In genomic region chr10:123147180-123147579, GRCm38 (mm10) we compare ENCODE assay signal across 8 mouse cellular contexts. TPM values are rescaled to one million over a fixed set of nuclear protein-coding genes. Genes with fewer than 3 reads are reported as not detected.
A peak's percentile ranks its signal among the peaks of the same experiment; 100 is the strongest.
DNase-seq lines count a peak whose midpoint lies in the region; ATAC-seq lines count a peak whose summit lies in the region.

No protein-coding gene starts in this region.

- no peak overlapping the region for H3K27ac ChIP-seq in stomach, embryonic 15.5 days
- no peak overlapping the region for H3K27ac ChIP-seq in forebrain, embryonic 13.5 days

- H3K4me1 ChIP-seq in stomach, embryonic 15.5 days: peaks cover 3% of the 10 kb centered on the region; the same call in 1 of the 2 replicates
- H3K4me1 ChIP-seq in forebrain, embryonic 13.5 days: no peaks in the 10 kb centered on the region

- ATAC-seq in stomach, embryonic 15.5 days (ENCODE audit: insufficient read depth, low FRiP score, low read depth): peak; percentile 22; the same call in 1 of the 2 replicates
- no peak for ATAC-seq in forebrain, embryonic 13.5 days

- H3K4me3 ChIP-seq in stomach, embryonic 15.5 days (replicated peaks): no peak overlapping the region
- no peak overlapping the region for H3K4me3 ChIP-seq in forebrain, embryonic 13.5 days

- WGBS in stomach, embryonic 15.5 days: 37% methylated on average over 6 of the region's 6 CpGs
- 78% methylated on average over 6 of the region's 6 CpGs for WGBS in forebrain, embryonic 13.5 days

- H3K9ac ChIP-seq in stomach, embryonic 15.5 days: no peak overlapping the region
- H3K9ac ChIP-seq in forebrain, embryonic 13.5 days: no peak overlapping the region

- H3K36me3 ChIP-seq in stomach, embryonic 15.5 days: 0 out of 2 replicates have a peak, but pooled peaks cover 4% of the 10 kb centered on the region
- peaks cover 7% of the 10 kb centered on the region for H3K36me3 ChIP-seq in forebrain, embryonic 13.5 days (ENCODE audit: poor library complexity, severe bottlenecking)

- H3K4me2 ChIP-seq in stomach, embryonic 15.5 days: no peak overlapping the region
- no peak overlapping the region for H3K4me2 ChIP-seq in forebrain, embryonic 13.5 days

- peak; percentile 81 to 90 for DNase-seq in adrenal gland, adult (ENCODE audit: inconsistent age in 2 of 2, low spot score in 1 of 2)
- no peak for DNase-seq in adrenal gland, postnatal 4 days (ENCODE audit: low spot score in 2 of 2)
- DNase-seq in right cerebral cortex, adult 18-20 months: peak; percentile 41
- no peak for DNase-seq in right cerebral cortex, postnatal 25 days
- peak; percentile 28 to 53 for DNase-seq in heart, postnatal 14 days
- DNase-seq in spleen, postnatal 10 days (ENCODE audit: low spot score in 2 of 2): no peak

- intact Hi-C loops in heart, postnatal 14 days (cut with DNase I): no loop called here

- H3K27me3 ChIP-seq in stomach, embryonic 15.5 days (replicated peaks): no peaks in the 10 kb centered on the region
- no peaks in the 10 kb centered on the region for H3K27me3 ChIP-seq in forebrain, embryonic 13.5 days

- H3K9me3 ChIP-seq in stomach, embryonic 15.5 days: no peaks in the 10 kb centered on the region
- H3K9me3 ChIP-seq in forebrain, embryonic 13.5 days (replicated peaks): no peaks in the 10 kb centered on the region

RNA-seq across cellular contexts. Expression of gene Usp15, which starts 49.6 kb away (rescaled TPM):
- total RNA-seq in adrenal gland, postnatal 4 days (2021): 10 to 100 TPM; 78.0 to 88.6 TPM
- total RNA-seq in heart, postnatal 14 days (2021): 10 to 100 TPM; 77.8 to 85.6 TPM
- 69.3 and 70.3 TPM in 2 replicates for polyA plus RNA-seq in stomach, embryonic 15.5 days (2015; fragmentation: Nextera tagmentation; extraction: Ambion mirVana)
- polyA plus RNA-seq in forebrain, embryonic 13.5 days (2015; fragmentation: Nextera tagmentation; extraction: Ambion mirVana): 57.3 and 62.0 TPM in 2 replicates

Comparison
In these comparisons a context has a peak if more than half of its experiments do, and no peak if none do; other contexts are left out.
1. DNase-seq: peak in adrenal gland, adult (2 of 2), right cerebral cortex, adult 18-20 months (single experiment) and heart, postnatal 14 days (2 of 2); none in adrenal gland, postnatal 4 days (0 of 2), right cerebral cortex, postnatal 25 days (single experiment) and spleen, postnatal 10 days (0 of 2).